Mouse (Mus musculus) T-helper 2 cell (primary cell): ENCODE measurements around the gene Eif1.
"Not testable (repeated sequence)": the region's sequence is repeated elsewhere in the genome, so short reads cannot be mapped to it uniquely, and the experiment has no call there.

ENCODE experiments used
- in situ Hi-C: fragments of 300-600 bp; cut with MboI, MseI; formaldehyde crosslinking; loops from one replicate; pipeline ENCODE4 v1.15.1; 2025; ENCODE audit warnings: high pct_unique_total_duplicates

Eif1 gene

GRCm38 (mm10) chr11:100319492-100320171, at the start of gene Eif1:
Gene Eif1, plus strand, starts transcription at chr11:100319885.
- in situ Hi-C loops: no loop called here

GRCm38 (mm10) chr11:100271878-100272277, 47.8 kb upstream of the Eif1 start:
- in situ Hi-C loops: no loop called here

- in situ Hi-C loops: no loop called here
These were observed 45.0 kb upstream of the Eif1 start for GRCm38 (mm10) chr11:100274719-100275118.

- in situ Hi-C loops: no loop called here
These were observed 44.2 kb upstream of the Eif1 start for GRCm38 (mm10) chr11:100275466-100275865.

GRCm38 (mm10) chr11:100277726-100278480, 41.8 kb upstream of the Eif1 start:
- in situ Hi-C loops: no loop called here

- in situ Hi-C loops: no loop called here
These were observed 40.9 kb upstream of the Eif1 start for GRCm38 (mm10) chr11:100278759-100279158.

- in situ Hi-C loops: loop anchor here (10.0 kb wide), 1 partner anchor 117 kb away; no protein-coding TSS in a partner anchor
These were observed 37.8 kb upstream of the Eif1 start for GRCm38 (mm10) chr11:100281596-100282544.

GRCm38 (mm10) chr11:100282549-100282948, 37.1 kb upstream of the Eif1 start:
- in situ Hi-C loops: loop anchor here (10.0 kb wide), 1 partner anchor 118 kb away; no protein-coding TSS in a partner anchor

GRCm38 (mm10) chr11:100284988-100285387, 34.7 kb upstream of the Eif1 start:
- in situ Hi-C loops: loop anchor here (10.0 kb wide), 1 partner anchor 120 kb away; no protein-coding TSS in a partner anchor

GRCm38 (mm10) chr11:100287024-100287423, 32.7 kb upstream of the Eif1 start:
- in situ Hi-C loops: loop anchor here (10.0 kb wide), 1 partner anchor 122 kb away; no protein-coding TSS in a partner anchor

GRCm38 (mm10) chr11:100288942-100289341, 30.7 kb upstream of the Eif1 start:
- in situ Hi-C loops: loop anchor here (10.0 kb wide), 1 partner anchor 124 kb away; no protein-coding TSS in a partner anchor

- in situ Hi-C loops: no loop called here
These were observed 29.4 kb upstream of the Eif1 start for GRCm38 (mm10) chr11:100290235-100290634.

- in situ Hi-C loops: no loop called here
These were observed 26.8 kb upstream of the Eif1 start for GRCm38 (mm10) chr11:100292884-100293283.

GRCm38 (mm10) chr11:100295308-100295707, 24.4 kb upstream of the Eif1 start:
- in situ Hi-C loops: loop anchor here (5.0 kb wide), 1 partner anchor 828 kb away; no protein-coding TSS in a partner anchor

- in situ Hi-C loops: loop anchor here (5.0 kb wide), 1 partner anchor 830 kb away; no protein-coding TSS in a partner anchor
These were observed 21.9 kb upstream of the Eif1 start for GRCm38 (mm10) chr11:100297801-100298200.

- in situ Hi-C loops: loop anchor here (5.0 kb wide), 1 partner anchor 831 kb away; no protein-coding TSS in a partner anchor
These were observed 21.2 kb upstream of the Eif1 start for GRCm38 (mm10) chr11:100298274-100299036.

GRCm38 (mm10) chr11:100300293-100300692, 19.4 kb upstream of the Eif1 start:
- in situ Hi-C loops: no loop called here

- in situ Hi-C loops: no loop called here
These were observed 18.4 kb upstream of the Eif1 start for GRCm38 (mm10) chr11:100301292-100301691.

- in situ Hi-C loops: no loop called here
These were observed 11.8 kb upstream of the Eif1 start for GRCm38 (mm10) chr11:100307900-100308299.

GRCm38 (mm10) chr11:100308672-100309071, 11.0 kb upstream of the Eif1 start:
- in situ Hi-C loops: not testable (repeated sequence)
